Mouse (Mus musculus): Measurements from ENCODE around the gene Cul9.
"Not testable (repeated sequence)": the region's sequence is repeated elsewhere in the genome, so short reads cannot be mapped to it uniquely, and the experiment has no call there.

Gene Cul9

GRCm38 (mm10) chr17:46545813-46546564 lies at the start of gene Cul9:
Cul9 (minus strand) TSS chr17:46546388.
- peak; percentile 92 to 94 for DNase-seq (ENCODE audit: low spot score in 2 of 2)

GRCm38 (mm10) chr17:46595336-46595735 lies 49.1 kb upstream of the Cul9 start:
- DNase-seq (ENCODE audit: low spot score in 2 of 2): peak; percentile 26 to 36

- DNase-seq (ENCODE audit: low spot score in 2 of 2): no peak
These were observed 48.4 kb upstream of the Cul9 start for GRCm38 (mm10) chr17:46594606-46595005.

- DNase-seq (ENCODE audit: low spot score in 2 of 2): no peak
These were observed 46.9 kb upstream of the Cul9 start for GRCm38 (mm10) chr17:46593124-46593523.

- no peak for DNase-seq (ENCODE audit: low spot score in 2 of 2)
These were observed 45.2 kb upstream of the Cul9 start for GRCm38 (mm10) chr17:46591406-46591805.

GRCm38 (mm10) chr17:46590439-46590838 lies 44.3 kb upstream of the Cul9 start:
- DNase-seq (ENCODE audit: low spot score in 2 of 2): no peak

GRCm38 (mm10) chr17:46589635-46590314 lies 43.6 kb upstream of the Cul9 start:
- no peak for DNase-seq (ENCODE audit: low spot score in 2 of 2)

- no peak for DNase-seq (ENCODE audit: low spot score in 2 of 2)
These were observed 42.7 kb upstream of the Cul9 start for GRCm38 (mm10) chr17:46588913-46589312.

- DNase-seq (ENCODE audit: low spot score in 2 of 2): no peak
These were observed 42.0 kb upstream of the Cul9 start for GRCm38 (mm10) chr17:46588173-46588572.

GRCm38 (mm10) chr17:46586327-46586726 lies 40.1 kb upstream of the Cul9 start:
- no peak for DNase-seq (ENCODE audit: low spot score in 2 of 2)

- DNase-seq (ENCODE audit: low spot score in 2 of 2): no peak
These were observed 32.5 kb upstream of the Cul9 start for GRCm38 (mm10) chr17:46578650-46579049.

- peak in 1 of 2 experiments; percentile 14 for DNase-seq (ENCODE audit: low spot score in 2 of 2)
These were observed 29.9 kb upstream of the Cul9 start for GRCm38 (mm10) chr17:46576070-46576469.

GRCm38 (mm10) chr17:46574535-46574934 lies 28.3 kb upstream of the Cul9 start:
- no peak for DNase-seq (ENCODE audit: low spot score in 2 of 2)

- DNase-seq (ENCODE audit: low spot score in 2 of 2): no peak
These were observed 24.8 kb upstream of the Cul9 start for GRCm38 (mm10) chr17:46571005-46571404.

GRCm38 (mm10) chr17:46559146-46559545 lies 13.0 kb upstream of the Cul9 start:
- DNase-seq (ENCODE audit: low spot score in 2 of 2): no peak

GRCm38 (mm10) chr17:46558151-46558550 lies 12.0 kb upstream of the Cul9 start:
- no peak for DNase-seq (ENCODE audit: low spot score in 2 of 2)

- not testable (repeated sequence) for DNase-seq (ENCODE audit: low spot score in 2 of 2)
These were observed 11.1 kb upstream of the Cul9 start for GRCm38 (mm10) chr17:46557321-46557720.

- DNase-seq (ENCODE audit: low spot score in 2 of 2): no peak
These were observed 10.4 kb upstream of the Cul9 start for GRCm38 (mm10) chr17:46556584-46556945.

GRCm38 (mm10) chr17:46555673-46556583 lies 9.7 kb upstream of the Cul9 start, which contains the start of gene Srf:
Srf (minus strand) TSS chr17:46556175.
- DNase-seq (ENCODE audit: low spot score in 2 of 2): peak; percentile 99

GRCm38 (mm10) chr17:46554977-46555672 lies 8.9 kb upstream of the Cul9 start:
- peak; percentile 12 to 47 for DNase-seq (ENCODE audit: low spot score in 2 of 2)

- peak; percentile 54 to 62 for DNase-seq (ENCODE audit: low spot score in 2 of 2)
These were observed 8.4 kb upstream of the Cul9 start for GRCm38 (mm10) chr17:46554646-46554976.

- no peak for DNase-seq (ENCODE audit: low spot score in 2 of 2)
These were observed 7.7 kb upstream of the Cul9 start for GRCm38 (mm10) chr17:46553926-46554325.

All from right cerebral cortex, adult 2 months (tissue).